Mouse (Mus musculus) embryonic facial prominence, embryonic 14.5 days (tissue): ENCODE results near the gene Cog2. TPM values are rescaled to one million over a fixed set of nuclear protein-coding genes. Genes with fewer than 3 reads are reported as not detected.
A peak's percentile ranks its signal among the peaks of the same experiment; 100 is the strongest.

Experiments
- ATAC-seq: fragments of 200-750 bp; cut with Nextera tagmentation; 2 replicates; pipeline ENCODE4 v1.8.0; 2017; ENCODE audit warnings: low read depth, moderate number of reproducible peaks, moderate TSS enrichment
- DNase-seq: peaks from one replicate; pipeline ENCODE4 v3.0.0-alpha.2; 2015; ENCODE audit warnings: low spot score
- H3K27ac ChIP-seq: fragments of 300-500 bp; sonication (generic); replicated peaks from 2 replicates; pipeline ENCODE4 v1.5.1; 2014; ENCODE audit warnings: low read depth, mild to moderate bottlenecking, low read length, moderate library complexity
- H3K27me3 ChIP-seq: fragments of 300-500 bp; sonication (generic); replicated peaks from 2 replicates; pipeline ENCODE4 v1.6.1; 2014; ENCODE audit warnings: low read length; ENCODE audit not compliant: control insufficient read depth, insufficient read depth
- H3K36me3 ChIP-seq: fragments of 300-500 bp; sonication (generic); 2 replicates; pipeline ENCODE4 v1.6.1; 2014; ENCODE audit warnings: low read length, mixed read lengths; ENCODE audit not compliant: control insufficient read depth, insufficient read depth
- H3K4me1 ChIP-seq: fragments of 300-500 bp; sonication (generic); 2 replicates; pipeline ENCODE4 v1.6.1; 2014; ENCODE audit warnings: antibody characterized with exemption, low read length; ENCODE audit not compliant: control insufficient read depth, insufficient read depth
- H3K4me2 ChIP-seq: fragments of 300-500 bp; sonication (generic); 2 replicates; pipeline ENCODE4 v1.6.1; 2014; ENCODE audit warnings: low read depth, mild to moderate bottlenecking, low read length, moderate library complexity, mixed read lengths
- H3K4me3 ChIP-seq: fragments of 300-500 bp; sonication (generic); 2 replicates; pipeline ENCODE4 v1.5.1; 2014; ENCODE audit warnings: low read depth, mild to moderate bottlenecking, low read length
- H3K9ac ChIP-seq: fragments of 300-500 bp; sonication (generic); 2 replicates; pipeline ENCODE4 v1.6.1; 2014; ENCODE audit warnings: low read depth, mild to moderate bottlenecking, low read length, moderate library complexity, mixed read lengths
- H3K9me3 ChIP-seq: fragments of 300-500 bp; sonication (generic); 2 replicates; pipeline ENCODE4 v1.6.1; 2016; ENCODE audit warnings: low read length; ENCODE audit not compliant: control insufficient read depth
- WGBS: fragments of 180-500 bp; shearing (Covaris S2); extraction: QIAGEN DNeasy Blood & Tissue Kit; methylation state at CpG from one replicate; pipeline ENCODE4 v1.1.7; 2014; 5-methylcytosine and 5-hydroxymethylcytosine counted together
- polyA plus RNA-seq: library from polyadenylated mRNA; unstranded; fragments of >200 nt; fragmentation: Nextera tagmentation; extraction: Ambion mirVana; gene quantifications from 2 replicates; pipeline ENCODE4 v1.2.1, GENCODE M21; 2014

Cog2 gene
- 36.6 and 39.0 TPM in 2 replicates for polyA plus RNA-seq

DNA sequence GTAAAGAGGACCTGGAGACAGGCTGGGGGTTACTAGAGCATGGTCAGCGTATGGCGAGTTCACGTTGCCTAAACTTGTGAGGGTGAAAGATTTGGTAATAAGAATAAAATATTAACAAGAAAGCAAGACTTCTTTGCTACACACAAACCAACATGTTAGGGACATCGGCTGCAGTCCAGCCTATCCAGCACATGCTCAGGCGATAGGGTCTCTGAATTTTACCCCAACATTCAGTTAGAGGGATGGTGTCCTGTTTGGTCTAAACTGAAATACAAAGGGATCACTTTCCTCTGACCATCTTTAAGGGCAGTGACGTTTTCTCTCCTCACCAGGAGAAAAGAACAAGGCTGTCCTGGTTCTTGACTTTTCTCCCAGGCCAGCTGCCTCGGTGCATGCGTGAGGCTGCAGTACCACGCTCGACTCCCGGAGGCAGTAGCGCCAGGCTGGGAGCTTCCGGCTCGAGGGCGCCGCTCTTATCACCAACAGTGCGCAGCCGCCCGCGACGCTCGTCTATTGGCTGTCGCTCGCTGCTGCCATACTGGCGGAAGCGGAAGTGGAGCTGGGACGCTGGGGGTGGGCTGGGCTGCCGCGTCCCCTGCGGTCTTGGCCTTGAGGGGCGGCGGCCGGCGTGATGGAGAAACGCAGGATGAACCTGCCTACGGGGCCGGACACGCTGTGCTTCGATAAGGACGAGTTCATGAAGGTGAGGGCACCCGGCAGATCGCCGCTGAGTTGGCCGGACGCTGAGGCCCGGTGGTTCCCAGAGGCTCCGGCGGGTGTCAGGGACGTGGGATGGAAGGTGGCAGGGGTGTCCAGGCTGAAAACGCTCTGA lies at the start of gene Cog2:
Cog2 (plus strand) TSS at position 519 of the 832 bp plus-strand sequence.
- peaks cover 11% of the 10 kb centered on the region; the same call in 1 of the 2 replicates for H3K36me3 ChIP-seq
- peak within 1 kb of the TSS; percentile 86 for H3K9ac ChIP-seq
- ATAC-seq: peak; percentile 99
- no peaks in the 10 kb centered on the region for H3K27me3 ChIP-seq
- peak within 1 kb of the TSS; percentile 75 for H3K4me2 ChIP-seq
- no peaks in the 10 kb centered on the region for H3K9me3 ChIP-seq
- H3K4me3 ChIP-seq: peak within 1 kb of the TSS; percentile 76
- 14% methylated on average over 35 of the region's 50 CpGs for WGBS
- DNase-seq: peak; percentile 97
- no peak within 1 kb of the TSS for H3K27ac ChIP-seq
- H3K4me1 ChIP-seq: peaks cover 12% of the 10 kb centered on the region

DNA sequence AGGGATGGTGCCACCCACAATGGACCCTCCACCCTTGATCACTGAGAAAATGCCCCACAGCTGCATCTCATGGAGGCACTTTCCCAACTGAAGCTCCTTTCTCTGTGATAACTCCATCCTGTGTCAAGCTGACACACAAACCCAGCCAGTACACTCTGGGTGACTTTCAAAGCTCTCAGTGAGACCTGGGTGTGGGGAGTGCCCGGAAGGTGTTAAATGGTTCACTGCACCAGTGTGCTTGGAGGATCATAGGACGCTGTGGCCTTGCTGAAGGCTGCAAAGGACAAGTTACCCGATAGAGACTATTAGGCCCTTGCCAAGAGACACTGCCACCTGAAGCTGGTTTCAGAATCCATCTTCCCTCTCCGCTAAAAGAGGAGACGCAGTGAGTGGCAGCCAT lies 44.9 kb upstream of the Cog2 start:
- H3K36me3 ChIP-seq: no peaks in the 10 kb centered on the region
- 84% methylated on average over 5 of the region's 5 CpGs for WGBS
- H3K9ac ChIP-seq: no peak overlapping the region
- ATAC-seq (no peak), DNase-seq (no peak)
- no peaks in the 10 kb centered on the region for H3K27me3 ChIP-seq
- no peak overlapping the region for H3K4me3 ChIP-seq
- no peaks in the 10 kb centered on the region for H3K9me3 ChIP-seq
- no peak overlapping the region for H3K27ac ChIP-seq
- H3K4me2 ChIP-seq: no peak overlapping the region
- H3K4me1 ChIP-seq: no peaks in the 10 kb centered on the region

DNA sequence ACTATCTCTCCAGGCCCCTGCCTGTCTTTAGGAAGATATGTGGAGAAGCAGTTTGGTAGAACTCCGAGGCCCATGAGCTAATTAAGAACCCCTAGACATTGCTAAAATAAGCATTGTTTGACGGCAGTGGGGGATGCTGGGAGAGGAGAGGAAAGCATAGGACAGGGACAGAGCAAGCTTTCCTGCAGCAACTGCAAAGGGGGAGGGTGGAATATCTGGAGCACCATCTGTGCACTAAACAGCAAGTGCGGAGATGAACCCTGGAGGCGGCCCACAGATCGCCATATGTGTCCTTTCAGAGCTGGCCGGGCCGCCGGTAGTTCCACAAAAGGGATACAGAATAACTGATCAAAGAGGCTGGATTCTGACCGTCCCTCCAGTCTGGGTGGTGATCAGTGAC lies 43.9 kb upstream of the Cog2 start:
- Histone ChIP-seq H3K4me1 (no peaks in the 10 kb centered on the region), H3K36me3 (no peaks in the 10 kb centered on the region), H3K9ac (no peak overlapping the region), H3K4me2 (no peak overlapping the region), H3K9me3 (no peaks in the 10 kb centered on the region), H3K4me3 (no peak overlapping the region), H3K27me3 (no peaks in the 10 kb centered on the region), H3K27ac (no peak overlapping the region)
- ATAC-seq (no peak), DNase-seq (peak; percentile 25)
- WGBS: 62% methylated on average over 9 of the region's 9 CpGs

DNA sequence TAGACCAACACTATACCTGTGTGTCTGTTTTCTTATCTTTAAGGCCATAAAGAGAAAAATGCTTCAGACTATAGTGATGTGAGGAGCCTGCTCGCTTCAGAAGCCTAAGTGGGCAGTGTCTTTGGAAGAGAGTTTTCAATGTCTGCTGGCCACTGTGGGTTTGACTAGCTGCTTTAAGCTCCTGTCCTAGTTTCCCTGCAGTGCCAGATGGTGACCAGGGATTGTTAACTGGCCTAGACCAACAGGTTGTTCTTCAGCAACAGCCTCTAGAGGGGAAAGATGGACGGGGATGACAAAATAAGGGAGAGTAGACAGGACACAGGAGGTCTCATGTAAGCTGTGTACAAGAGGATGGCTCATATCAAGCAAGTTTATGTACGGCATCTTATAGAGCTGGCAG lies 41.3 kb upstream of the Cog2 start:
- no peak overlapping the region for H3K4me3 ChIP-seq
- no peaks in the 10 kb centered on the region for H3K4me1 ChIP-seq
- H3K36me3 ChIP-seq: no peaks in the 10 kb centered on the region
- no peaks in the 10 kb centered on the region for H3K9me3 ChIP-seq
- no peaks in the 10 kb centered on the region for H3K27me3 ChIP-seq
- no peak overlapping the region for H3K27ac ChIP-seq
- WGBS: 77% methylated on average over 3 of the region's 3 CpGs
- no peak overlapping the region for H3K4me2 ChIP-seq
- ATAC-seq (no peak), DNase-seq (no peak)
- no peak overlapping the region for H3K9ac ChIP-seq

DNA sequence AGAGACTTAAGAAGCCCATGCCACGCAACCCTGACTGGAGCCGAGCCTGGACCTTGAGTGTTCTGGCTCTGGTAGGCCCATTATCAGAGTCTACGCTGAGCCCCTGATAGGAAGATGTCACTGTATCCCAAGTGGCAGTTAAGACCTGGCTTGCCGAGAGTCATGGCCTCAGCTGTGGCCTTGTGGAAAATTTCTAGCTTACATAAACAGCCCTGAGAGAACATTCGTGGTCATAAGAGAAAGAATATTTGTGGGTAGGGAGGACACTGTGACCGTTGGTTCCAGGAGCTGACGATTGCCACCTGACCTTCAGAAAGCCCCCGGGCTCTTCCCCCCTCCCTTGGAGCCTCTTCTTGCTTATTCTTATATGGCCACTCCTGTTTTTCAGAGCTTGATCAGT lies 40.2 kb upstream of the Cog2 start:
- H3K36me3 ChIP-seq: no peaks in the 10 kb centered on the region
- ATAC-seq: no peak
- no peak overlapping the region for H3K27ac ChIP-seq

DNA sequence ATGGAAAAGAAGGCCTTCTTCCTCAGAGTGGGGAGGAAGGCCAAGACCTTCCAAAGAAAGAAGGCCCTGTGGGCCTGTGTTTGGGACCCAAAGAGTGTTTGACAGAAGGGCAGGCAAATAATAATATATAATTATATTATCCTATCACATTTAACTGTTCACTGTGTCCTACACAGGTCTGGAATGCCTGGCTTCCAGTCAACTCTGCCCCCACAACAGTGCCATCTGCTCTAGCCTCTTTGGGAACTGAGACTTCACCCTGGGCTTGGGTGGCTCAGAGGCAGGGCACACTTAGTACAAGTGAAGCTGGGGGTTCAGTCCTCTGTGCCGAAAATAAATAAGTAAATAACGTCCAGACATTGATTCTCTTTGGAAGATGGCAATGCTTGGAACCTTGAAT lies 37.8 kb upstream of the Cog2 start:
- DNase-seq (no peak), ATAC-seq (no peak)
- no peaks in the 10 kb centered on the region for H3K36me3 ChIP-seq
- no peak overlapping the region for H3K4me2 ChIP-seq
- WGBS: 89% methylated on average over 2 of the region's 2 CpGs
- no peak overlapping the region for H3K4me3 ChIP-seq
- H3K9ac ChIP-seq: no peak overlapping the region
- H3K9me3 ChIP-seq: no peaks in the 10 kb centered on the region
- no peaks in the 10 kb centered on the region for H3K4me1 ChIP-seq
- no peak overlapping the region for H3K27ac ChIP-seq
- H3K27me3 ChIP-seq: no peaks in the 10 kb centered on the region

More for the DNA sequence above, 40.2 kb upstream of the Cog2 start:
- DNase-seq: no peak
- 86% methylated on average over 8 of the region's 8 CpGs for WGBS
- no peaks in the 10 kb centered on the region for H3K9me3 ChIP-seq
- no peaks in the 10 kb centered on the region for H3K4me1 ChIP-seq
- H3K4me3 ChIP-seq: no peak overlapping the region
- no peak overlapping the region for H3K9ac ChIP-seq
- H3K27me3 ChIP-seq: no peaks in the 10 kb centered on the region
- no peak overlapping the region for H3K4me2 ChIP-seq

DNA sequence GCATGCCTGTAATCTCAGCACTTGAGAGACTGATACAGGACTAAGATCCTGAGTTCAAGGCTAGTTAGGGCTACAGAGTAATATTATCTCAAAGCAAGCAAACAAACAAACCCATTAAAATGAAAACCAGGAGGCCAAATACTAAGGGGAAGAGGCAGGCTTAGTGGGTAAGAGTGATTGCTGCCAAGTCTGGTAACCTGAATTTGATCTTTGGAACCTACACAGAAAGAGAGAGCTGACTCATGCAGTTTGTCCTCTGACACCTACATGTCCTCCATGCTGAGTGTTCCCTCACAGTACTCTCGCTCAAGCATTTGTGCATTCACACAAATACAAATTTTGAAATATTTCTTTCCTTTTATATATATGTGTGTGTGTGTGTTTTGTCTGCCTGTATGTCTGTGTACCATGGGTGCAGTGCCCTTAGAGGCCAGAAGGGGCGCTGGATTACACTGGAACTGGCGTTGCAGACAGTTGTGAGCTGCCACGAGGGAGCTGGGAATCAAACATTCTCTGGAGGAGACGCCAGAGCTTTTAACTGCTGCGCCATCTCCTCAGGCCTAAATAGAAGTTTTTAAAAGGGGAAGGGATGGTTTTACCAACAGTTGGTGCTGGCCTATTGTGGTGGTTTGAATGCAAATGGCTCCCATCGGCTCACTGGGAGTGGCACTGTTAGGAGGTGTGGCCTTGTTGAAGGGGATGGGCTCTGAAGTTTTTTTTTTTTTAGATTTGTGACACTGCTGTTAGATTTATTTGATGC lies 37.0 kb upstream of the Cog2 start:
- H3K9me3 ChIP-seq: no peaks in the 10 kb centered on the region
- 73% methylated on average over 7 of the region's 7 CpGs for WGBS
- no peak for ATAC-seq
- H3K36me3 ChIP-seq: no peaks in the 10 kb centered on the region
- no peak overlapping the region for H3K4me2 ChIP-seq
- no peak overlapping the region for H3K9ac ChIP-seq
- no peaks in the 10 kb centered on the region for H3K27me3 ChIP-seq
- no peak overlapping the region for H3K27ac ChIP-seq
- no peaks in the 10 kb centered on the region for H3K4me1 ChIP-seq
- no peak for DNase-seq
- H3K4me3 ChIP-seq: no peak overlapping the region

DNA sequence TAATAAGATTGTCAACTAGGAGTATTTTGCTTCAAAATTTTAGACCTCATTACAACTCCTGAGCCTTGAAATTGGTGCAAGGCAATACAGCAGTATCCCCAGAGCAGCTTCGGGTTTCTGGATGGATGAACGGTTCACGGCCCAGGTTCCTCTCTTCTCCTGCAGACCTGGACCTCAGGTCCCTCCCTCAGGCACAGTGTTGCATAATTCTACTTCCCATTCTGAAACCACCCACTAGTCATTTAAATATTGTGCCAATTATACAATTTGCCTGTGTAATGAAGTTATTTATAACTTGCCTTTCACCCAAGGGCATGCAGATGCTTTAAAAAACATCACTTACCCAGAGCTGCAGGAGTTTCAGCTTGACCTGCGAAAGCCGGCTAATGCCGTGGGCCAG lies 31.3 kb upstream of the Cog2 start:
- Histone ChIP-seq H3K4me1 (no peaks in the 10 kb centered on the region), H3K9ac (no peak overlapping the region), H3K4me2 (no peak overlapping the region), H3K4me3 (no peak overlapping the region), H3K27me3 (no peaks in the 10 kb centered on the region), H3K9me3 (no peaks in the 10 kb centered on the region), H3K36me3 (no peaks in the 10 kb centered on the region), H3K27ac (no peak overlapping the region)
- DNase-seq (no peak), ATAC-seq (no peak)
- 86% methylated on average over 6 of the region's 6 CpGs for WGBS
